Mouse (Mus musculus) heart, postnatal 4 days (tissue): Measurements from ENCODE around the gene Zfp37. TPM values are rescaled to one million over a fixed set of nuclear protein-coding genes. Genes with fewer than 3 reads are reported as not detected.
"Not testable (repeated sequence)": the region's sequence is repeated elsewhere in the genome, so short reads cannot be mapped to it uniquely, and the experiment has no call there.

Experiments used
- DNase-seq: peaks from one replicate; pipeline ENCODE4 v3.0.0; 2021
- total RNA-seq, 2 experiments: library from RNA; stranded (reverse); gene quantifications; 2 replicates each; pipeline ENCODE4 v1.2.3; 2021

Zfp37 gene
- total RNA-seq, 2 experiments from 2014 or later: 7.8 to 8.3 TPM

DNA sequence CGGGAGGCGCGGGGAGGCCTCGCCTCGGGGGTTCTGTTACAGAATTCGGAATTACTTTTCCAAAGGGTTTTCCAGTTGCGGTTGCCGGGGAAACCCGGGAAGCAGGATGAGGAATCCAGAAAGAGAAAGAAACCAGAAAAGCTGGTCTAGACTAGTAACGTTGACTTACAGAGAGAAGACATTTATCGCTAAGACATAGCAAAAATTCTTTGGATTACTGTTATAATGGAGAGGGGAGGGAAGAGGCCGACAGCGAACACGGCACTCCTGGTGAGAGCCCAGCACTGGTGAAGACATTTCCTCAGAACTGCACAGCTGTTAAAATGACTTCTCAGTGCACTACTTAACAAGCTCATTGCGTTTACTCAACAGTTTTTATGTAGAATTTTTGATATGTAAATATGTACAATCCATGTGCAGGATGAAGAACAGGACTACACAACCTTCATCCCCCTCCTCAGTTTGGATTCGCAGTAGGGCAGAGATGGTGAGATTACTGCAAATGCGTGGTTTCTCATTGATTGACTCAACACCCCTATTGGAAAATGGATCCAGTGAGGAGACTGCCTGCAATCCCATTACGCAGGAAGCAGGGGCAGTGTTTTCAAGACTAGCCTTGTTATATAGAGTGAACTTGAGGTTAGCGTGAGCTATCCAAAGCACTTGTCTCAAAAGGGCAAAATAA, 22.0 kb downstream of the Zfp37 start:
- no peak for DNase-seq

DNA sequence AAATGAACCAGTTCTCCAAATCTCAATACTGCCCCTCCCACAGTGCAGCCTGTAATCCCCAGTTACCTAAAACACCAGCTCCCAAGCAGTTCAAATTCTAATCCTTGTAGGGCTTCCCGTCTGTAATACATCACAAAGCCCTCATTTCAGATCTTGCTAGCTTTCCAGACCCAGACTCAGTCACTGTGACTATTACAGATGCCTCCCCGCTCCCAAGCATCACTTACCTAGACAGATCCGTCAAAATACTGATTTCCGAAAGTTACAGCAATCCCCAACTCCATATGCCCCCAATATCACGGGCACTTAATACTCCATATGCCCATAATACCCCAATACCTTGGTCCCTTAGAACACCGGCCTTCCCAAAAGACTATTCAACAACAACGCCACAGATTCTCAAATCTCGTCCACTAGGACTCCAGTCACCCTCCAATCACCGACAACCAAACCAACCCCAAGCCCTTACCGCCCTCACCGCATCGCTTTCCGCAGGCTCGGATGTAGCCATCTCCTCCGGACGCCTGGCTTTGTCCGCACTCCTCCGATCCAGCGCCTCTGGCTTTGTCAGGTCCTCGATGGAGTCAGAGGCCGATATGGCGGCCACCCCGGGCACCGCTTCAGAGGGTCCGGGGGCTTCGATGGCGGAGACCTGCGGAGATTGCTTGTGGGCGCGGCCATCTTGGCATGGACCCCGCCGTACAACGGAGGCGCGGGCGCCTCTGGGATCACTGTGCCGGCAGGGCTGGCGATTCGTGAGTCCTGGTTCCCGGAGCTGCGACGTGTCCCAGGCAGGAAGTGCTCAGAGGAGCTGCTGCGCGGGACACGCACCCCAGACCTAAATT, 22.8 kb downstream of the Zfp37 start:
- DNase-seq: peak; percentile 94

DNA sequence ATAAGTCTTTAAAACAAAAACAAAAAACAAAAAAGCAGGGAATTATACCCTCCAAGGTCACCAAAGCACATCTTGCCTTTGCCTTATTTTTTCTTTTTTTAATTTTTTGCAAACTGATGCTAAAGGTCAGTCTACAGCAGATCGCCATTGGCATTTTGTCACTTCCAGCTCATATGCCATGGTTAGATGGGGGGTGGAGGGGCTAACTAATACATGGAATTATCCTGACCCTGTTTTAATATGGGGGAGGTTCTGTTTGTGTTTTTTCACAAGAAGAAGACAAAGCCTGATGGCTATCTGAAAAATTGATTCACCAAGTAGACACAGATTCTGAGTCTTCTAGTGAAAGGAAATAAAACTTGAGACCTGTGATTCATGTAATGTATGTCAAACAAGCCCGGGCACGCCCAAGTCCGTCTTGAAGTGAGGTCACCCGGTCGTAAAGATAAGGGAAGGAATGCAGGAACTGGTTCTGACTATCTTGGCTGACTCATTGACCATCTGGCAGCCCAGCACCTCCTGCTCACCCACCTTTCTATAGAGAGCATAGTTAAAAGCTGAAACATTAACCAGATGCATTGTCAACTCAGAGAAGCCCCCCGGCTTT, 30.8 kb downstream of the Zfp37 start:
- DNase-seq: no peak

DNA sequence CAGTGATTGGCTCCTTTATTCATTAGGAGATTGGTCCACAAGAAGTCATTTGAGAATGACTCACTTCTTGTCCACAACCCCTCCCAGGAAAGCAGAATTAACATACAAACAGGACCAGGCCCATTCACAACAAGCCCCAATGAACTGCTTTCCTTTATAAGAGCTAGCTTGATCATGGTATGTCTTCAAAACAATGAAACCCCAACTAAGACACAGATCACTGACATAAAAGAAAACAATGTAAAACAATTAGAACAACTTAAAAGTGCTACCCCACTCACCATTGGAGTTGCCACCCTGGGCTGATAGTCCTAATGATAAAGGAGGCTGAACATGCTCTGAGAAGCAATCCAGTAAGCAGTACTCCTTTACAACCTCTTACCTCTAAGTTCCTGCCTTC, 42.1 kb downstream of the Zfp37 start:
- DNase-seq: no peak

DNA sequence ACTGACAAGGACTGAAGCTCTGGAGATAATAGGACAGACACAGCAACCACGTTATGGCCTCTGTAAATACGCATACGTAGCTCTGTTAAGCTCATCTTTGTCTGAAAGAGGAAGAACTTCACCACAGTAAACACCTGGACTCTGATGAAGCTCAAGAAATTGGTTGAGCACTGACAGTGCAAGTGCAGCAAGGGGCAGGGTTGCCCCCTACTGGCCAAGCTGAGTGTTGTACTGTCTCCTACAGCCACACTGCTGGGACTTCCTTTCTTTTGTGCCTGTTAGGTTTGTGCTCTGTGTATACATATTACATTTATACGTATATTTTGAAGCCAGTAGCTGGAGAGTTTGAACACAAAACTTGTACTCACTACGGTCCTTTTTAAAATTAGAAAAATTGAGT, 53.6 kb downstream of the Zfp37 start:
- peak; percentile 11 for DNase-seq

DNA sequence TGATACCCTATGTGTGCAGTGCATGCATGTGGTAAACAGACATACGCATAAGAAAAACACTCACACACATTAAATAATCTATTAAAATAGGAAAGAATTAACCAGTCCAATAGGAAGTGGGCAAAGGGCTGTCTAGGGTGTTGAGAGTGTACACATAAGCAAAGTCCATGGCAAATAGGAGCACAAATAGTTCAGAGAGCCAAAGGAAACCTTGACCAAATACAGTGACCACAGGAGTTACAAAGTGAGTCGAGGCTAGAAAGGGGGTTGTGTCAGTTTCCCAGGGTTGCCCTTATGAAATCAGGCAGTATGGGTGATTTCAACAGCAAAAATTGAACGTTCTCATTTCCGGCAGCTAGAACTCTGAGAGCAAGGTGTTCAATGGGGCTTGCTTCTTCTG, 56.4 kb downstream of the Zfp37 start:
- no peak for DNase-seq

DNA sequence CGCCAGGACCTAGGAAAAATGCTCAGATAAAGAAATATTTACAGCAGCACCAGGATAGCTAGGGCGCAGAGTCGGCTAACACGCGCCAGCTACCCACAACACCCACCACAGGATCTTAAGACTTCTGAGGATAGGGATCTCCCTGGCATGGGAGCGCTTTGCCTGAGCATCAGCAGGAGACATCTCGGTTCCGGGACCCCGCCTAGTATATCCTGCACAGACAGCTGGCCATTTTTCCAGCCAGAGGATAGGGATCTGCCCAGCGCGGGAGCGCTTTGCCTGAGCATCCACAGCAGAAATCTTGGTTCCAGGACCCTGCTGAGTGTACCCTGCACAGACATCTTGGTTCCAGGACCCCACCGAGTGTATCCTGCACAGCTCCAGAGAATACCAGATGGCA, 63.2 kb downstream of the Zfp37 start:
- not testable (repeated sequence) for DNase-seq

DNA sequence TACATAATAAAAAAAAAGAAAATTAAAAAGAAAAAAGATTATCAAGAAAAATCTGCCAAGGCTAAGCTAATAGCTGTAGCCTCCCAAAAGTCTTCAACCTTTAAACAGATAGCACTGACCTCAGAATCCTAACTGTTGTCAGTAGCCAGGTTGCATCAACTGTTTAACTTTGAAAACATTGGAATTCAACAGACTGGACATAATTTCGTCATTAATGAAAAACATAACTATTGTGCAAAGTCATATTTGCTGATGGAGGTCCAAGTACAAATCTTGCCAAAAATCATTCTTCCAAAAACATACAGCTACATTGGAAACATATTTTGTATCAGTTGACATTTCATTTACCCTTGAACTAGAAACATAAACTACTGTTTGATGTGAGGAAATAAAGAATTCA, 72.4 kb downstream of the Zfp37 start:
- no peak for DNase-seq

DNA sequence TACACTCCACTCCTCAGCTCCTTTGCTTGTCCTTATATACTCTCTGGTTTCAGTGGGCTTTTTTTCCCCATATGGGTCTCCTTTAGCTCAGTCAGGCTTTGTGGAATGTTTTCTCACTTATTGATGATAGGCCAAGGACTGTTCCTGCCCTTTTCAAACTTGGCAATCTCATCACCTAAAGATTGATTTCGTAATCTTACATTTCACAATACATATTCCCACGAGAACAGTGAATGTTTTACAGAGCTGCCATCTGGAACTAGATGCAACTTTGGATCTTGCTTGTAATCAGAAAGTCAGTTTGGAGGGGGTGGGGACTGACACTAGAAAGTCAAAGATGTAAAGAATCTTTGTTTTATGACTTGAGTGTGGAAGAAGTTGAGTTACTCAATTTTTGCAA, 80.0 kb downstream of the Zfp37 start, which contains the start of gene Mup21:
Gene Mup21, minus strand, starts transcription at position 53 of the 400 bp plus-strand sequence.
- no peak for DNase-seq

Other genes starting within 250 kb of the Zfp37 start
- not detected for gene Mup20, start 176.9 kb downstream of the Zfp37 start, total RNA-seq
- not detected for gene Mup3, start 143.7 kb downstream of the Zfp37 start, total RNA-seq
- gene Mup21, start 80.2 kb downstream of the Zfp37 start, total RNA-seq: not detected
- 1 to 10 TPM; 7.9 TPM for gene Slc31a2, start 31.5 kb upstream of the Zfp37 start, total RNA-seq
- 10 to 100 TPM; 26.5 to 28.1 TPM for gene Fkbp15, start 129.5 kb upstream of the Zfp37 start, total RNA-seq
- gene Slc31a1, start 129.7 kb upstream of the Zfp37 start, total RNA-seq: 10 to 100 TPM; 31.5 to 34.7 TPM
- 10 to 100 TPM; 58.0 to 61.1 TPM for gene Cdc26, start 177.6 kb upstream of the Zfp37 start, total RNA-seq
- gene Prpf4, start 177.8 kb upstream of the Zfp37 start, total RNA-seq: 10 to 100 TPM; 12.5 to 14.2 TPM
- not detected for gene Rnf183, start 204.2 kb upstream of the Zfp37 start, total RNA-seq
- 1 to 10 TPM in 1 of 2 experiments, under 1 TPM in 1; 0.86 to 1.4 TPM for gene Wdr31, start 239.8 kb upstream of the Zfp37 start, total RNA-seq
- gene Bspry, start 249.0 kb upstream of the Zfp37 start, total RNA-seq: not detected